Mouse (Mus musculus) liver (tissue): ENCODE data around the gene Hoxd1.

Experiments
- DNase-seq: peaks from one replicate; pipeline ENCODE4 v3.0.0-alpha.2; 2020; ENCODE audit warnings: mixed read lengths

The Hoxd1 gene

GRCm38 (mm10) chr2:74749337-74750121 is 13.3 kb upstream of the Hoxd1 start:
- no peak for DNase-seq

GRCm38 (mm10) chr2:74750731-74751250 is 12.0 kb upstream of the Hoxd1 start:
- no peak for DNase-seq

- no peak for DNase-seq
Observed at GRCm38 (mm10) chr2:74751861-74752260, 10.9 kb upstream of the Hoxd1 start.

- DNase-seq, result no peak
Observed at GRCm38 (mm10) chr2:74752431-74753174, 10.2 kb upstream of the Hoxd1 start.

- DNase-seq, result no peak
Observed at GRCm38 (mm10) chr2:74753175-74753523, 9.6 kb upstream of the Hoxd1 start.

GRCm38 (mm10) chr2:74753711-74754110 is 9.1 kb upstream of the Hoxd1 start:
- no peak for DNase-seq

GRCm38 (mm10) chr2:74760146-74760545 is 2.6 kb upstream of the Hoxd1 start:
- DNase-seq, result no peak

GRCm38 (mm10) chr2:74761941-74762340 is 839 bp upstream of the Hoxd1 start:
- DNase-seq, result no peak

- DNase-seq, result no peak
Observed at GRCm38 (mm10) chr2:74763245-74763735, 510 bp downstream of the Hoxd1 start.

- no peak for DNase-seq
Observed at GRCm38 (mm10) chr2:74763976-74764375, 1.2 kb downstream of the Hoxd1 start.

GRCm38 (mm10) chr2:74774359-74774758 is 11.6 kb downstream of the Hoxd1 start:
- DNase-seq, result no peak

- DNase-seq, result no peak
Observed at GRCm38 (mm10) chr2:74777536-74778275, 14.9 kb downstream of the Hoxd1 start.

GRCm38 (mm10) chr2:74781386-74781785 is 18.6 kb downstream of the Hoxd1 start:
- no peak for DNase-seq

GRCm38 (mm10) chr2:74795531-74795930 is 32.8 kb downstream of the Hoxd1 start:
- no peak for DNase-seq

- DNase-seq, result no peak
Observed at GRCm38 (mm10) chr2:74808431-74808830, 45.7 kb downstream of the Hoxd1 start.
